Mouse (Mus musculus): ENCODE data around the gene Cdt1. TPM values are rescaled to one million over a fixed set of nuclear protein-coding genes. Genes with fewer than 3 reads are reported as not detected.

The Cdt1 gene
- polyA plus RNA-seq, 1 experiment from 2014 or later, result 34.8 TPM

- H3K27me3 ChIP-seq (ENCODE audit: control insufficient read depth, insufficient read depth, low read length), result no peaks in the 10 kb centered on the region
- no peaks in the 10 kb centered on the region for H3K9me3 ChIP-seq (ENCODE audit: control insufficient read depth, low read depth, low read length)
- H3K9ac ChIP-seq (replicated peaks; ENCODE audit: low read depth, low read length), result no peak overlapping the region
- no peak overlapping the region for H3K27ac ChIP-seq (ENCODE audit: low read length)
- peaks cover 4% of the 10 kb centered on the region; the same call in 1 of the 2 replicates for H3K4me1 ChIP-seq (ENCODE audit: control insufficient read depth, insufficient read depth, low read length)
- no peak for ATAC-seq (ENCODE audit: insufficient number of reproducible peaks, insufficient read depth, low FRiP score, low read depth)
- 83% methylated on average over 9 of the region's 9 CpGs for WGBS
- H3K36me3 ChIP-seq (ENCODE audit: control insufficient read depth, insufficient read depth, low read length), result no peaks in the 10 kb centered on the region
- H3K4me2 ChIP-seq (replicated peaks; ENCODE audit: low read depth, low read length), result no peak overlapping the region
- no peak overlapping the region for H3K4me3 ChIP-seq (ENCODE audit: low read depth, low read length)
Observed at GRCm38 (mm10) chr8:122584981-122585380, 17.2 kb downstream of the Cdt1 start.

DNA sequence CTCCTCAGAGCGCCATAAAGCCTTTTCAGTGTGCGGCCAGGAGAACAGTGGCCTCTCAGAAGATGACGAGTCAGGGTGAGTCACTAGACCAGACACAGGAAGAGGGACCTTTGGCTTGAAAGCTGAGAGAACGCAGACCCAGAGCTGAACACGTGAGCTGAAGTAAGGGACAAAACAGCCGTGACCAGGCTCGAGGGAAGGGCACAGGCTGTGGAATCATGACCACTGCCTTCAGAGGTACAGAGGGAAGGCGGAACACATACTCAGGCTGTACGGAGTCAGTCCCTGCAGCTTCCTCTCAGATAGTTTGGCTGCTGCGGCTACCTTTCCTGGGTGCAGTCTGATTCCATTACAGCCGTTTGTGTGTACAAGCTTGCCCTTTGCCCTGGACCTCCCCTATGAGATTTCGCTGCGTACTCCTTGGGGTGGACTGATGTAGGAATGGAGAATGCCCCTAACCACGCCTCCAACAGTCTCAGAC lies 17.6 kb downstream of the Cdt1 start:
- no peaks in the 10 kb centered on the region for H3K9me3 ChIP-seq (ENCODE audit: control insufficient read depth, low read depth, low read length)
- H3K9ac ChIP-seq (replicated peaks; ENCODE audit: low read depth, low read length), result no peak overlapping the region
- no peak overlapping the region for H3K4me2 ChIP-seq (replicated peaks; ENCODE audit: low read depth, low read length)
- no peaks in the 10 kb centered on the region for H3K27me3 ChIP-seq (ENCODE audit: control insufficient read depth, insufficient read depth, low read length)
- no peaks in the 10 kb centered on the region for H3K36me3 ChIP-seq (ENCODE audit: control insufficient read depth, insufficient read depth, low read length)
- peaks cover 4% of the 10 kb centered on the region; the same call in 1 of the 2 replicates for H3K4me1 ChIP-seq (ENCODE audit: control insufficient read depth, insufficient read depth, low read length)
- no peak for ATAC-seq (ENCODE audit: insufficient number of reproducible peaks, insufficient read depth, low FRiP score, low read depth)
- no peak overlapping the region for H3K27ac ChIP-seq (ENCODE audit: low read length)
- 40% methylated on average over 14 of the region's 14 CpGs for WGBS
- H3K4me3 ChIP-seq (ENCODE audit: low read depth, low read length), result no peak overlapping the region

DNA sequence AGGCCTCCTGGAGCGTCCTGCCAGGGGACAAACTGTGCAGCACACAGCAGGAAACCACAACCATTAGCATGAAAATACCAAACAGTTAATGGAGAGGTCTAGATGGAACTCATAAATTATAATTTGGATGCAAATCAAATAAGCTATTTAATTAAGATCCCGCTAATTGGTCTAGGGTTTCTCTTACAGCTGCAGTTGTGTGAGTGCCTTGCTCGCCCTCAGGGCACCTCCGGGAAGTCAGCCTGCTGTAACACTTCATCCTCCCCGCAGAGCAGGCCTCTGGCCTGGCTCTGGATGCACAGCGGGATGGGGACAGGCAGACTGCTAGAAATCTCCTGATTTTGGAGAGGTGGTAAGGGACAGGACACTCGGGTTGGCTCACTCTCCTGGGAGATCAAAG lies 18.4 kb downstream of the Cdt1 start:
- WGBS, result 76% methylated on average over 7 of the region's 7 CpGs
- no peak for ATAC-seq (ENCODE audit: insufficient number of reproducible peaks, insufficient read depth, low FRiP score, low read depth)
- no peak overlapping the region for H3K4me2 ChIP-seq (replicated peaks; ENCODE audit: low read depth, low read length)
- no peaks in the 10 kb centered on the region for H3K9me3 ChIP-seq (ENCODE audit: control insufficient read depth, low read depth, low read length)
- H3K4me3 ChIP-seq (ENCODE audit: low read depth, low read length), result no peak overlapping the region
- H3K36me3 ChIP-seq (ENCODE audit: control insufficient read depth, insufficient read depth, low read length), result no peaks in the 10 kb centered on the region
- no peak overlapping the region for H3K9ac ChIP-seq (replicated peaks; ENCODE audit: low read depth, low read length)
- H3K4me1 ChIP-seq (ENCODE audit: control insufficient read depth, insufficient read depth, low read length), result peaks cover 1% of the 10 kb centered on the region; the same call in 1 of the 2 replicates
- H3K27me3 ChIP-seq (ENCODE audit: control insufficient read depth, insufficient read depth, low read length), result no peaks in the 10 kb centered on the region
- no peak overlapping the region for H3K27ac ChIP-seq (ENCODE audit: low read length)

- Histone ChIP-seq H3K36me3 (ENCODE audit: control insufficient read depth, insufficient read depth, low read length) (no peaks in the 10 kb centered on the region), H3K4me2 (replicated peaks; ENCODE audit: low read depth, low read length) (no peak overlapping the region), H3K27ac (ENCODE audit: low read length) (no peak overlapping the region), H3K9me3 (ENCODE audit: control insufficient read depth, low read depth, low read length) (no peaks in the 10 kb centered on the region), H3K4me3 (ENCODE audit: low read depth, low read length) (no peak overlapping the region), H3K9ac (replicated peaks; ENCODE audit: low read depth, low read length) (no peak overlapping the region), H3K27me3 (ENCODE audit: control insufficient read depth, insufficient read depth, low read length) (no peaks in the 10 kb centered on the region), H3K4me1 (ENCODE audit: control insufficient read depth, insufficient read depth, low read length) (no peaks in the 10 kb centered on the region)
- WGBS, result 75% methylated on average over 10 of the region's 10 CpGs
- ATAC-seq (ENCODE audit: insufficient number of reproducible peaks, insufficient read depth, low FRiP score, low read depth), result no peak
Observed at GRCm38 (mm10) chr8:122586749-122587148, 18.9 kb downstream of the Cdt1 start.

DNA sequence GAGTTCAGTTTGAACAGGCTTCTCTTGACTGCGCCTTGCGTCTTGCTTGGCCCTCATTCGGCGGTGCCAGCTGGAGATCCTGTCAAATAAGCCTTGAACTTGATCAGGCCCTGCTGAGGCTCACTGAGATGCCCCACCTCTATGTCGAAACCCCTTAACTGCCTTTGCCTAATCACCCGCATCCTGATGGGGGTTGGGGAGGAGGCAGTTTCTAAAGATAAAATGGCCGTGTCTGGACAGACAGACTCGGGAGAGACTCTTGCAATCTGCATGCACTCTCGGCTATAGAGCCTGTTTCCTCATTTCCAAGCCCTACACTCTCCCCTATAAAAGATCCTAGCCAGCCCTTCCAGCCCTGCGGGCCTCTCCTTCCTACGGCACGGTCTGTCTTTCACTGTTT lies 25.4 kb downstream of the Cdt1 start:
- H3K36me3 ChIP-seq (ENCODE audit: control insufficient read depth, insufficient read depth, low read length), result no peaks in the 10 kb centered on the region
- H3K4me3 ChIP-seq (ENCODE audit: low read depth, low read length), result no peak overlapping the region
- ATAC-seq (ENCODE audit: insufficient number of reproducible peaks, insufficient read depth, low FRiP score, low read depth), result no peak
- H3K27me3 ChIP-seq (ENCODE audit: control insufficient read depth, insufficient read depth, low read length), result no peaks in the 10 kb centered on the region
- no peaks in the 10 kb centered on the region for H3K9me3 ChIP-seq (ENCODE audit: control insufficient read depth, low read depth, low read length)
- H3K9ac ChIP-seq (replicated peaks; ENCODE audit: low read depth, low read length), result no peak overlapping the region
- H3K4me1 ChIP-seq (ENCODE audit: control insufficient read depth, insufficient read depth, low read length), result no peaks in the 10 kb centered on the region
- no peak overlapping the region for H3K27ac ChIP-seq (ENCODE audit: low read length)
- no peak overlapping the region for H3K4me2 ChIP-seq (replicated peaks; ENCODE audit: low read depth, low read length)
- WGBS, result 62% methylated on average over 12 of the region's 12 CpGs

GRCm38 (mm10) chr8:122593783-122594507 lies 26.1 kb downstream of the Cdt1 start:
- Histone ChIP-seq H3K27ac (ENCODE audit: low read length) (no peak overlapping the region), H3K36me3 (ENCODE audit: control insufficient read depth, insufficient read depth, low read length) (no peaks in the 10 kb centered on the region), H3K4me2 (replicated peaks; ENCODE audit: low read depth, low read length) (no peak overlapping the region), H3K4me1 (ENCODE audit: control insufficient read depth, insufficient read depth, low read length) (no peaks in the 10 kb centered on the region), H3K9me3 (ENCODE audit: control insufficient read depth, low read depth, low read length) (no peaks in the 10 kb centered on the region), H3K9ac (replicated peaks; ENCODE audit: low read depth, low read length) (no peak overlapping the region), H3K4me3 (ENCODE audit: low read depth, low read length) (no peak overlapping the region), H3K27me3 (ENCODE audit: control insufficient read depth, insufficient read depth, low read length) (no peaks in the 10 kb centered on the region)
- WGBS, result 76% methylated on average over 19 of the region's 19 CpGs
- ATAC-seq (ENCODE audit: insufficient number of reproducible peaks, insufficient read depth, low FRiP score, low read depth), result no peak

- no peak overlapping the region for H3K4me2 ChIP-seq (replicated peaks; ENCODE audit: low read depth, low read length)
- no peaks in the 10 kb centered on the region for H3K27me3 ChIP-seq (ENCODE audit: control insufficient read depth, insufficient read depth, low read length)
- 57% methylated on average over 4 of the region's 4 CpGs for WGBS
- H3K4me1 ChIP-seq (ENCODE audit: control insufficient read depth, insufficient read depth, low read length), result no peaks in the 10 kb centered on the region
- no peak overlapping the region for H3K4me3 ChIP-seq (ENCODE audit: low read depth, low read length)
- no peak overlapping the region for H3K9ac ChIP-seq (replicated peaks; ENCODE audit: low read depth, low read length)
- no peaks in the 10 kb centered on the region; the same call in 1 of the 2 replicates for H3K36me3 ChIP-seq (ENCODE audit: control insufficient read depth, insufficient read depth, low read length)
- no peak overlapping the region for H3K27ac ChIP-seq (ENCODE audit: low read length)
- ATAC-seq (ENCODE audit: insufficient number of reproducible peaks, insufficient read depth, low FRiP score, low read depth), result no peak
- no peaks in the 10 kb centered on the region for H3K9me3 ChIP-seq (ENCODE audit: control insufficient read depth, low read depth, low read length)
Observed at GRCm38 (mm10) chr8:122596031-122596430, 28.2 kb downstream of the Cdt1 start.

DNA sequence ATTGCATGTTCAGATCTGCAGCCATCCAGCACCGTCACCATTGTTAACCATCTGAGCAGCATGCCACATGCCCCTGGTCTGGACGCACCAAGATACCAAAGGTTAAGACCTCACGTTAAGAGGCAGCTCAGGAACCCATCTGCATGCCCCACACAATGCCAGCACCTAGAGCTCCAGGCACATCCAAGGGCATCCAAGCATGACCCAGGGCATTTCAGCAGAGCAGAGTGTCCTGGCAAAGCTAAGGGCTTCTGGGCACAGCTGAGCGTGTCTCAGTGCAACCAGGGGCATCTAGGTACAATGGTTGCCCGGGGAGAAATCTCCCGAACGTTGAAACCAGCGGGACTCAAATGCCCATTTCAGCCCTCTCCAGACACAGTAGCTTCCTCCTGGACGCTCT lies 32.9 kb downstream of the Cdt1 start:
- H3K27ac ChIP-seq (ENCODE audit: low read length), result no peak overlapping the region
- no peaks in the 10 kb centered on the region for H3K4me1 ChIP-seq (ENCODE audit: control insufficient read depth, insufficient read depth, low read length)
- H3K4me2 ChIP-seq (replicated peaks; ENCODE audit: low read depth, low read length), result no peak overlapping the region
- H3K4me3 ChIP-seq (ENCODE audit: low read depth, low read length), result no peak overlapping the region
- no peaks in the 10 kb centered on the region for H3K9me3 ChIP-seq (ENCODE audit: control insufficient read depth, low read depth, low read length)
- H3K27me3 ChIP-seq (ENCODE audit: control insufficient read depth, insufficient read depth, low read length), result no peaks in the 10 kb centered on the region
- no peak for ATAC-seq (ENCODE audit: insufficient number of reproducible peaks, insufficient read depth, low FRiP score, low read depth)
- 94% methylated on average over 9 of the region's 9 CpGs for WGBS
- no peaks in the 10 kb centered on the region; the same call in 1 of the 2 replicates for H3K36me3 ChIP-seq (ENCODE audit: control insufficient read depth, insufficient read depth, low read length)
- H3K9ac ChIP-seq (replicated peaks; ENCODE audit: low read depth, low read length), result no peak overlapping the region

- 67% methylated on average over 1 of the region's 1 CpGs for WGBS
- ATAC-seq (ENCODE audit: insufficient number of reproducible peaks, insufficient read depth, low FRiP score, low read depth), result no peak
- Histone ChIP-seq H3K36me3 (ENCODE audit: control insufficient read depth, insufficient read depth, low read length) (no peaks in the 10 kb centered on the region; the same call in 1 of the 2 replicates), H3K9ac (replicated peaks; ENCODE audit: low read depth, low read length) (no peak overlapping the region), H3K4me2 (replicated peaks; ENCODE audit: low read depth, low read length) (no peak overlapping the region), H3K27ac (ENCODE audit: low read length) (no peak overlapping the region), H3K27me3 (ENCODE audit: control insufficient read depth, insufficient read depth, low read length) (no peaks in the 10 kb centered on the region), H3K9me3 (ENCODE audit: control insufficient read depth, low read depth, low read length) (no peaks in the 10 kb centered on the region), H3K4me3 (ENCODE audit: low read depth, low read length) (no peak overlapping the region), H3K4me1 (ENCODE audit: control insufficient read depth, insufficient read depth, low read length) (no peaks in the 10 kb centered on the region)
Observed at GRCm38 (mm10) chr8:122604640-122605039, 36.8 kb downstream of the Cdt1 start.

Data from stomach, embryonic 14.5 days (tissue).